Mouse (Mus musculus): ENCODE data around the gene Slc8a3. TPM values are rescaled to one million over a fixed set of nuclear protein-coding genes. Genes with fewer than 3 reads are reported as not detected.
A peak's percentile ranks its signal among the peaks of the same experiment; 100 is the strongest.

Gene Slc8a3
- polyA plus RNA-seq, 1 experiment: 0.05 TPM

GRCm38 (mm10) chr12:81152082-81152481, 180.9 kb downstream of the Slc8a3 start:
- no peaks in the 10 kb centered on the region for H3K27me3 ChIP-seq (ENCODE audit: control insufficient read depth, insufficient read depth, insufficient read length)
- TF ChIP-seq TCF12 (IDR thresholded peaks at IDR 0.05; ENCODE audit: insufficient read depth, poor library complexity, severe bottlenecking) (peak; percentile 80), POLR2AphosphoS2 (IDR thresholded peaks at IDR 0.05; ENCODE audit: insufficient read length, low read depth) (no peak), MAX (IDR thresholded peaks at IDR 0.05; ENCODE audit: low read depth) (no peak), MYOD1 (IDR thresholded peaks at IDR 0.05; ENCODE audit: control insufficient read depth in 1 of 3, insufficient read length in 2 of 3, low read depth in 2 of 3) (peak; percentile 73 to 93 (median 84)), MYOG (IDR thresholded peaks at IDR 0.05; ENCODE audit: control insufficient read depth in 1 of 3, insufficient read depth in 1 of 3, insufficient read length in 2 of 3, low read depth in 2 of 3) (peak; percentile 63 to 99 (median 87)), CEBPB (IDR thresholded peaks at IDR 0.05; ENCODE audit: insufficient read depth, poor library complexity, severe bottlenecking) (0 out of 2 replicates have a peak, but pooled peaks have one; percentile 6), TCF3 (IDR thresholded peaks at IDR 0.05; ENCODE audit: insufficient read length, low read depth) (peak; percentile 33)
- no peaks in the 10 kb centered on the region for H3K79me2 ChIP-seq (ENCODE audit: control insufficient read depth, insufficient read depth)
- H3ac ChIP-seq (ENCODE audit: control insufficient read depth, insufficient read length): no peak overlapping the region
- H3K4me2 ChIP-seq (ENCODE audit: low read depth): peak overlapping the region; percentile 54
- H3K36me3 ChIP-seq (ENCODE audit: control insufficient read depth, insufficient read depth): no peaks in the 10 kb centered on the region
- H3K4me3 ChIP-seq: no peak overlapping the region

GRCm38 (mm10) chr12:81150917-81151316, 182.1 kb downstream of the Slc8a3 start:
- Histone ChIP-seq H3K4me3 (no peak overlapping the region), H3ac (ENCODE audit: control insufficient read depth, insufficient read length) (no peak overlapping the region), H3K79me2 (ENCODE audit: control insufficient read depth, insufficient read depth) (no peaks in the 10 kb centered on the region), H3K36me3 (ENCODE audit: control insufficient read depth, insufficient read depth) (no peaks in the 10 kb centered on the region), H3K4me2 (ENCODE audit: low read depth) (peak overlapping the region; percentile 64), H3K27me3 (ENCODE audit: control insufficient read depth, insufficient read depth, insufficient read length) (no peaks in the 10 kb centered on the region)
- TF ChIP-seq SRF (IDR thresholded peaks at IDR 0.05; ENCODE audit: control insufficient read depth, insufficient read length, low read depth): no peak
- no peak for TF ChIP-seq POLR2A (IDR thresholded peaks at IDR 0.05; ENCODE audit: insufficient read length, low read depth)
- TF ChIP-seq TCF12 (IDR thresholded peaks at IDR 0.05; ENCODE audit: insufficient read depth, poor library complexity, severe bottlenecking): no peak
- TF ChIP-seq MYOG (IDR thresholded peaks at IDR 0.05; ENCODE audit: control insufficient read depth in 1 of 3, insufficient read depth in 1 of 3, insufficient read length in 2 of 3, low read depth in 2 of 3): peak in 1 of 3 experiments; percentile 37
- TF ChIP-seq MAX (IDR thresholded peaks at IDR 0.05; ENCODE audit: low read depth): no peak
- no peak for TF ChIP-seq TCF3 (IDR thresholded peaks at IDR 0.05; ENCODE audit: insufficient read length, low read depth)
- TF ChIP-seq MYOD1 (IDR thresholded peaks at IDR 0.05; ENCODE audit: control insufficient read depth in 1 of 3, insufficient read length in 2 of 3, low read depth in 2 of 3): peak in 1 of 3 experiments; percentile 61
- TF ChIP-seq REST (IDR thresholded peaks at IDR 0.05; ENCODE audit: insufficient read depth, insufficient read length): no peak
- no peak for TF ChIP-seq E2F4 (IDR thresholded peaks at IDR 0.05; ENCODE audit: insufficient read depth)

GRCm38 (mm10) chr12:81147956-81148355, 185.0 kb downstream of the Slc8a3 start:
- TF ChIP-seq MAX (IDR thresholded peaks at IDR 0.05; ENCODE audit: low read depth) (no peak), TCF12 (IDR thresholded peaks at IDR 0.05; ENCODE audit: insufficient read depth, poor library complexity, severe bottlenecking) (no peak), POLR2AphosphoS2 (IDR thresholded peaks at IDR 0.05; ENCODE audit: insufficient read length, low read depth) (no peak), CEBPB (IDR thresholded peaks at IDR 0.05; ENCODE audit: insufficient read depth, poor library complexity, severe bottlenecking) (no peak), E2F4 (IDR thresholded peaks at IDR 0.05; ENCODE audit: insufficient read depth) (no peak), SRF (IDR thresholded peaks at IDR 0.05; ENCODE audit: control insufficient read depth, insufficient read length, low read depth) (no peak), MYOD1 (IDR thresholded peaks at IDR 0.05; ENCODE audit: control insufficient read depth in 1 of 3, insufficient read length in 2 of 3, low read depth in 2 of 3) (no peak), USF1 (IDR thresholded peaks at IDR 0.05; ENCODE audit: low read depth) (no peak), REST (IDR thresholded peaks at IDR 0.05; ENCODE audit: insufficient read depth, insufficient read length) (no peak), MYOG (IDR thresholded peaks at IDR 0.05; ENCODE audit: control insufficient read depth in 1 of 3, insufficient read depth in 1 of 3, insufficient read length in 2 of 3, low read depth in 2 of 3) (no peak), TCF3 (IDR thresholded peaks at IDR 0.05; ENCODE audit: insufficient read length, low read depth) (no peak), POLR2A (IDR thresholded peaks at IDR 0.05; ENCODE audit: insufficient read length, low read depth) (no peak)
- no peaks in the 10 kb centered on the region for H3K79me2 ChIP-seq (ENCODE audit: control insufficient read depth, insufficient read depth)
- no peak overlapping the region for H3K4me3 ChIP-seq
- H3K36me3 ChIP-seq (ENCODE audit: control insufficient read depth, insufficient read depth): no peaks in the 10 kb centered on the region
- H3K4me2 ChIP-seq (ENCODE audit: low read depth): no peak overlapping the region
- H3ac ChIP-seq (ENCODE audit: control insufficient read depth, insufficient read length): no peak overlapping the region
- H3K27me3 ChIP-seq (ENCODE audit: control insufficient read depth, insufficient read depth, insufficient read length): no peaks in the 10 kb centered on the region

Other genes with a start within 250 kb of the Slc8a3 start
- 0.10 TPM for gene Gm4787, start 46.3 kb upstream of the Slc8a3 start, polyA plus RNA-seq (2012; fragmentation: generic; extraction: Trizol)
- gene Adam4, start 88.8 kb upstream of the Slc8a3 start, polyA plus RNA-seq (2012; fragmentation: generic; extraction: Trizol): 0.22 TPM
- gene Cox16, start 151.9 kb upstream of the Slc8a3 start, polyA plus RNA-seq (2012; fragmentation: generic; extraction: Trizol): 92.6 TPM
- gene Gm20498, start 199.7 kb upstream of the Slc8a3 start, polyA plus RNA-seq (2012; fragmentation: generic; extraction: Trizol): 32.0 TPM
- gene Synj2bp, start 199.7 kb upstream of the Slc8a3 start, polyA plus RNA-seq (2012; fragmentation: generic; extraction: Trizol): 10.0 TPM
- 0.06 TPM for gene Adam21, start 235.3 kb upstream of the Slc8a3 start, polyA plus RNA-seq (2012; fragmentation: generic; extraction: Trizol)